Mouse (Mus musculus) heart, embryonic 15.5 days (tissue): Measurements from ENCODE around the gene Pole3. TPM values are rescaled to one million over a fixed set of nuclear protein-coding genes. Genes with fewer than 3 reads are reported as not detected.

Source experiments
- ATAC-seq: fragments of 200-750 bp; cut with Nextera tagmentation; replicated peaks from 2 replicates; pipeline ENCODE4 v1.8.0; 2017; ENCODE audit warnings: low read depth, moderate TSS enrichment; ENCODE audit not compliant: insufficient number of reproducible peaks, insufficient read depth, low FRiP score
- H3K27ac ChIP-seq: fragments of 300-500 bp; sonication (generic); 2 replicates; pipeline ENCODE4 v1.5.1; 2015; ENCODE audit warnings: mild to moderate bottlenecking, inconsistent platforms
- H3K27me3 ChIP-seq: fragments of 300-500 bp; sonication (generic); 2 replicates; pipeline ENCODE4 v1.6.1; 2015; ENCODE audit warnings: inconsistent platforms
- H3K36me3 ChIP-seq: fragments of 300-500 bp; sonication (generic); 2 replicates; pipeline ENCODE4 v1.6.1; 2015; ENCODE audit warnings: mild to moderate bottlenecking, inconsistent platforms
- H3K4me1 ChIP-seq: fragments of 300-500 bp; sonication (generic); replicated peaks from 2 replicates; pipeline ENCODE4 v1.6.1; 2015; ENCODE audit warnings: inconsistent platforms
- H3K4me2 ChIP-seq: fragments of 300-500 bp; sonication (generic); 2 replicates; pipeline ENCODE4 v1.6.1; 2015; ENCODE audit warnings: inconsistent platforms, mild to moderate bottlenecking, moderate library complexity
- H3K4me3 ChIP-seq: fragments of 300-500 bp; sonication (generic); 2 replicates; pipeline ENCODE4 v1.5.1; 2015; ENCODE audit warnings: mild to moderate bottlenecking, inconsistent platforms
- H3K9ac ChIP-seq: fragments of 300-500 bp; sonication (generic); 2 replicates; pipeline ENCODE4 v1.6.1; 2015; ENCODE audit warnings: mild to moderate bottlenecking, inconsistent platforms
- H3K9me3 ChIP-seq: fragments of 300-500 bp; sonication (generic); replicated peaks from 2 replicates; pipeline ENCODE4 v1.6.1; 2016; ENCODE audit warnings: inconsistent platforms
- WGBS: fragments of 180-500 bp; shearing (Covaris S2); methylation state at CpG from one replicate; pipeline ENCODE4 v1.1.7; 2015; ENCODE audit warnings: mixed read lengths; 5-methylcytosine and 5-hydroxymethylcytosine counted together
- polyA plus RNA-seq: library from polyadenylated mRNA; unstranded; fragments of >200 nt; fragmentation: Nextera tagmentation; extraction: Ambion mirVana; gene quantifications from 2 replicates; pipeline ENCODE4 v1.2.1, GENCODE M21; 2015

Pole3 gene
- polyA plus RNA-seq, 1 experiment from 2014 or later: 43.1 TPM

DNA sequence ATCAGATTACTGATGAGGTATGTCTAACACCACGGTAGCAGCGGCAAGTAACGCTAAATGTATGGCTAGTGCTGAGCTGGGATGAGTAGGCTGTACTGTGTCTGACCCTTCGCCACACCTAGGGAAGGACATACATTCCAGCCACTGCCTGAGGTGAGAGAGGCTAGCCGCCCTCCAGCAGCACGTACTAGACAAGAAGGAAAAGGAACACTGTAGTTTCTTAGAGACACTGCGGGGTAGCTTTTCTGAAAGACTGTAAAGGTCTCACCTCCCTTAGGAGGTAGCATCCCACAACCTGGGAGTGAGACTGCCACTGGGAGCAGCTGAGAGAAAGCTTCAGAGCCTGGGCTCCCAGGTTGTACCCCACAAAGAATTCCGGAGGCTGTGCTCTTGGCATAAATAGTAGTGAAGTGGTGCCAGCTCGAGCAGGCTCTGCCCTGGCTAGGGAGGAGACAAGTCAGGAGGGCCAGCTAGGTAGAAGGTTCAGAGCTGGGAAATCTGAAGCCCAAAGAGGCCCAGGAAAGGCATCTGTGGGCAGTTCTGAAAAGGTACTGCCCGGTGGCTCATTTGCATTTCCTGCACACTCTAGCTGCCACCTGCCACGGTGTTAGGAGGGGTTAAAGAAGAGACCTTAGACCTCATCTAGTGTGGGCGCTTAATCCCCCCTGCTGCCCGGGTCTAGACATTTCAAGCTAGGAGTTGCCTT, 6.3 kb downstream of the Pole3 start:
- peak overlapping the region; percentile 94 for H3K27ac ChIP-seq
- WGBS: 40% methylated on average over 13 of the region's 13 CpGs
- no peak for ATAC-seq
- H3K9me3 ChIP-seq: no peaks in the 10 kb centered on the region
- peak overlapping the region; percentile 81 for H3K9ac ChIP-seq
- peak overlapping the region; percentile 85 for H3K4me2 ChIP-seq
- H3K4me1 ChIP-seq: peaks cover 46% of the 10 kb centered on the region
- H3K36me3 ChIP-seq: peaks cover 9% of the 10 kb centered on the region; the same call in 1 of the 2 replicates
- peak overlapping the region; percentile 72 for H3K4me3 ChIP-seq
- no peaks in the 10 kb centered on the region for H3K27me3 ChIP-seq

- no peak overlapping the region for H3K9ac ChIP-seq
- H3K27ac ChIP-seq: peak overlapping the region; percentile 68; the same call in 1 of the 2 replicates
- 71% methylated on average over 10 of the region's 10 CpGs for WGBS
- no peak for ATAC-seq
- no peaks in the 10 kb centered on the region for H3K27me3 ChIP-seq
- peaks cover 8% of the 10 kb centered on the region; the same call in 1 of the 2 replicates for H3K36me3 ChIP-seq
- no peaks in the 10 kb centered on the region for H3K9me3 ChIP-seq
- peaks cover 46% of the 10 kb centered on the region for H3K4me1 ChIP-seq
- peak overlapping the region; percentile 85 for H3K4me2 ChIP-seq
- H3K4me3 ChIP-seq: peak overlapping the region; percentile 72; the same call in 1 of the 2 replicates
Observed at GRCm38 (mm10) chr4:62517538-62518415, 7.1 kb downstream of the Pole3 start.

- H3K4me2 ChIP-seq: no peak overlapping the region
- H3K9ac ChIP-seq: no peak overlapping the region
- no peak for ATAC-seq
- H3K4me1 ChIP-seq: peaks cover 46% of the 10 kb centered on the region
- WGBS: 84% methylated on average over 8 of the region's 8 CpGs
- H3K36me3 ChIP-seq: peaks cover 10% of the 10 kb centered on the region
- H3K4me3 ChIP-seq: no peak overlapping the region
- no peaks in the 10 kb centered on the region for H3K27me3 ChIP-seq
- H3K9me3 ChIP-seq: no peaks in the 10 kb centered on the region
- H3K27ac ChIP-seq: peak overlapping the region; percentile 68
Observed at GRCm38 (mm10) chr4:62517046-62517445, 7.8 kb downstream of the Pole3 start.

DNA sequence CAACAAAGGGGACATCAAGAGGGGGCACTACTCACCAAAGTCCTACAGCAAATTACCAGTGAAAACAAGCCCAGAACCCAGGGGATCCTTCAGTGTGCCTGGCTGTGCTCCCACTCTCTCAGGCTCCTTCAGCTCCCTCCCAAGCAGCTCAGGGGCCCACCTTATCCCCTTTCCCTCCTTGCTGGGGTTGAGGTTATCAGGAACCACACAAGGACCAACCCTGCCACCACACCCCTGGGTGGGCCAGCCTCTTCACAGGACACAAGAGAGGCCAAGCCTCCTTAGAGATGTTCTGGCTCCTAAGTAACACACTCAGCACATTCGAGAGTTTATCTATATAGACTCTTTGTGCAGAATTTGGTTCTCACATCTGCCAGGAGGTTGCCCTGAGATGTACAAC, 8.3 kb downstream of the Pole3 start:
- no peak for ATAC-seq
- Histone ChIP-seq H3K27ac (peak overlapping the region; percentile 68), H3K4me3 (no peak overlapping the region), H3K36me3 (peaks cover 15% of the 10 kb centered on the region), H3K9me3 (no peaks in the 10 kb centered on the region), H3K4me1 (peaks cover 46% of the 10 kb centered on the region), H3K4me2 (0 out of 2 replicates have a peak overlapping the region, but pooled peaks have one; percentile 24), H3K9ac (no peak overlapping the region), H3K27me3 (no peaks in the 10 kb centered on the region)
- 32% methylated on average over 1 of the region's 1 CpGs for WGBS

DNA sequence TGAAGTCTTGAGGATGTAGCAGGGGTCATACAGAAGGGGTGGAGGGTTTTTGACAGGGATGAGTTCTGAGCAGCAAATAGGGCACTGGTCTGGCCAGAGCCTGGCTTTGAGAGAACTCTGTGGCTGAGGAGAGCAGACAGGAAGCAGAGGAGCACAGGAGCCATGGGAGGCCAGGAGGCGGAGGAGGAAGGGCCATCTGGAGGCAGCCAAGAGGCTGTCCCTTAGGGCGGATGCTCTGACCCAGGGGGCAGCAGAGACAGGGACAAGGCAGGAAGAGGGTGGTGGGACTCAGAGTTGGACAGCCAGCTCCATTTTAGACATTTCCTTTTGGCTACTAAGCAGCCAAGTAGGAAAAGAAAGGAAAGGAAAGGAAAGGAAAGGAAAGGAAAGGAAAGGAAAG, 8.8 kb downstream of the Pole3 start:
- Histone ChIP-seq H3K4me3 (no peak overlapping the region), H3K27ac (peak overlapping the region; percentile 68), H3K4me1 (peaks cover 46% of the 10 kb centered on the region), H3K9me3 (no peaks in the 10 kb centered on the region), H3K27me3 (no peaks in the 10 kb centered on the region), H3K9ac (no peak overlapping the region), H3K36me3 (peaks cover 20% of the 10 kb centered on the region), H3K4me2 (0 out of 2 replicates have a peak overlapping the region, but pooled peaks have one; percentile 2)
- 42% methylated on average over 2 of the region's 2 CpGs for WGBS
- ATAC-seq: no peak

- Histone ChIP-seq H3K4me1 (peaks cover 44% of the 10 kb centered on the region), H3K27ac (peak overlapping the region; percentile 68), H3K4me3 (no peak overlapping the region), H3K4me2 (0 out of 2 replicates have a peak overlapping the region, but pooled peaks have one; percentile 2), H3K27me3 (no peaks in the 10 kb centered on the region), H3K9me3 (no peaks in the 10 kb centered on the region), H3K36me3 (peaks cover 26% of the 10 kb centered on the region), H3K9ac (no peak overlapping the region)
- WGBS: 36% methylated on average over 3 of the region's 3 CpGs
- ATAC-seq: no peak
Observed at GRCm38 (mm10) chr4:62515490-62515889, 9.4 kb downstream of the Pole3 start.

DNA sequence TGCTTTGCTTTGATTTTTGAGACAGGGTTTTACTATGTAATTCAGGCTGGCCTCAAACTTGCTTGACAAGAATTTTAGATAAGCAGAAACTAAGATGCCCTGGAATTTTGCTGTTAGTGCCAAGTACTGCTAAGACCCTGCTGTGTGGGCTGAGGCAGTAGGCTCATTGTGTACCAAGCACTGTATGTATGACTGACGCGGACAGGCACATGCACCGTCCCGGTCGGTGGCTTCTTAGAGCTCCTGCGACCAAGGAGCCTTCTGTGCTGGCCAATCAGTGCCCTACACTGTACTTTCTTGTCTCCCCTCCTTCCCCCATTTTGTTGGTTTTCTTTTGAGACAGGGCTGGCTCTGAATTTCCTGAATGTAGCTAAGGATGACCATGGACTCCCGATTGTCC, 9.9 kb downstream of the Pole3 start:
- no peak for ATAC-seq
- Histone ChIP-seq H3K36me3 (peaks cover 30% of the 10 kb centered on the region), H3K27ac (peak overlapping the region; percentile 68), H3K4me3 (no peak overlapping the region), H3K9ac (no peak overlapping the region), H3K27me3 (no peaks in the 10 kb centered on the region), H3K4me1 (peaks cover 43% of the 10 kb centered on the region), H3K9me3 (no peaks in the 10 kb centered on the region), H3K4me2 (no peak overlapping the region)
- 67% methylated on average over 7 of the region's 7 CpGs for WGBS

- Histone ChIP-seq H3K9me3 (no peaks in the 10 kb centered on the region), H3K27ac (no peak overlapping the region), H3K9ac (no peak overlapping the region), H3K27me3 (no peaks in the 10 kb centered on the region), H3K4me1 (peaks cover 40% of the 10 kb centered on the region), H3K4me2 (no peak overlapping the region), H3K36me3 (peaks cover 39% of the 10 kb centered on the region), H3K4me3 (no peak overlapping the region)
- 59% methylated on average over 11 of the region's 11 CpGs for WGBS
- no peak for ATAC-seq
Observed at GRCm38 (mm10) chr4:62513998-62514506, 10.8 kb downstream of the Pole3 start.

DNA sequence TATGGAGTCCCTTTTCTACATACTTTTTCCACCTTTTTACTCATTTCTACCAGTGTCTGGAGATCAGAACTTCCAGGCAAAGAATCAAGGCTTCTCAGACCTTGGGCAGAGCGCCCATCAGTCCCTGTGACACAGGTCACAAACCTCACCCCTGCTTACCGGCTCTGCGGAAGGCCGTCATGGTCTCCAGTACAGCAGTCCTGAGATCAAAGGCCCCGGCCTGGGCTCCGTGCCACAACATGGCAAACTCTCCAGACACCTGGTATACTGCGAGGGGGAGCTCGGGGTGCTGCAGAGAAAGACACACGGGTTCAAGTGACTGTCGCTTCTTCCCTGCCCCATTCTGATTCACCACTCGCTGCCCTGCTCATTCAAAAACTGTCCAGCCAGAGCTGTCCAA, 14.9 kb downstream of the Pole3 start:
- ATAC-seq: no peak
- Histone ChIP-seq H3K4me3 (no peak overlapping the region), H3K27me3 (no peaks in the 10 kb centered on the region), H3K4me1 (peaks cover 6% of the 10 kb centered on the region), H3K9me3 (no peaks in the 10 kb centered on the region), H3K9ac (no peak overlapping the region), H3K4me2 (no peak overlapping the region), H3K27ac (no peak overlapping the region), H3K36me3 (peaks cover 52% of the 10 kb centered on the region)
- 81% methylated on average over 11 of the region's 11 CpGs for WGBS

GRCm38 (mm10) chr4:62508839-62509238, 16.0 kb downstream of the Pole3 start:
- Histone ChIP-seq H3K36me3 (peaks cover 52% of the 10 kb centered on the region), H3K4me3 (no peak overlapping the region), H3K27ac (no peak overlapping the region), H3K27me3 (no peaks in the 10 kb centered on the region), H3K9ac (no peak overlapping the region), H3K4me2 (no peak overlapping the region), H3K9me3 (no peaks in the 10 kb centered on the region), H3K4me1 (0 out of 2 replicates have a peak, but pooled peaks cover under 1% of the 10 kb centered on the region)
- WGBS: 84% methylated on average over 5 of the region's 5 CpGs
- no peak for ATAC-seq

DNA sequence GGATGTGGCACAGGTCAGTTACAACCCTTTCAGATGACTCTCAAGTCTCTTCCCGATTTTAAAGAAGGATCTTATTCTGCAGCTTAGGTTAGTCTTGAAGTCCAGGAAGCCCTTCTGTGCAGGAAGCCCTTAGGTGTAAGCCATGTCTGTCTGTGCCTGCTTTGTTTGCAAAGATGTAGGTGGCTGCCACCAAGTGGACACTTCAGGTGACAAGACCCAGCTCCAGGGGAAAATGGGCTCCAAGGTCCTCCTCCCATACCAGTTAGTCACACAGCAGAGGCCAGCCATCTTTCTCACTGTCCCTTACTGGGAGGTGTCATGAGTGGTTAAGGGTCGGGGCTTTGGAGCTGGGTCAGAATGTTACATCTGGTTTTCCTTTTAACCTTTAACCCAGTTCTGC, 18.1 kb downstream of the Pole3 start:
- Histone ChIP-seq H3K27me3 (no peaks in the 10 kb centered on the region), H3K9ac (no peak overlapping the region), H3K4me2 (no peak overlapping the region), H3K4me1 (peaks cover 8% of the 10 kb centered on the region; the same call in 1 of the 2 replicates), H3K27ac (no peak overlapping the region), H3K36me3 (peaks cover 40% of the 10 kb centered on the region), H3K9me3 (no peaks in the 10 kb centered on the region), H3K4me3 (no peak overlapping the region)
- ATAC-seq: no peak
- 53% methylated on average over 2 of the region's 2 CpGs for WGBS
